In the genomic region with DNA sequence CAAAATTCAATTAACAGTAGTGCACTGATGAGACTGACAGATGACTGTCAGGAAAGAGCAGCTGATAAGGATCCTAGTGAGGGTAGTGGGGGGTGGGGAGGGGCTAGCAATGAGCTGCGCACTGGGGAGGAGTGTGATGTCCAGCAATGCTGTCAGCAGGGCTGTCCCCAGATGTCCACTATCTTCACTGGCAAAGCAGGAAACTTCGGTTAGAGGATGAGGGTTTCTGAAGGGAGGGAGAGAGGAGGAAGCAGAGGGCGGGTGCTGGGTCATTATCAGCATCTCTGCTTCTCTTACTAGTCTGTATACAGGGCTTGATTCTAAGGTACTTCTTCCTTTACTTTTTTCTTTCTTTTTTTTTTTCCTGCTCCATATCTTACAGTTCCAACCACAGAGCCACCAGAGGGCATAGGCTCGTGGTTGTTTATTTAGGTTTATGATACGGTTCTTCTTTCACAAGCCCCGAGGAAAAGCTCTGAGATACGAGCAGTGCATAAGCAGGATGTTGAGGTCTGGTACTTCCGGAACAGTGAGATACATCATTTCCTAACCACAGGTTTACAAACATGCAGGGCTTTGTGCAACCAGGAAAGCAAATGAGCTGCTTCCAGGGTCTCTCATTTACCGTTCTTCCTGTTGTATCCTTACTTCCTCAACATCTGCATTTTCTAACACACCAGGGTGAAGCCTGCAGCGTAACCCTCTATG, we compare ENCODE assay signal across 8 mouse cellular contexts. TPM values are rescaled to one million over a fixed set of nuclear protein-coding genes. Genes with fewer than 3 reads are reported as not detected.
DNase-seq lines count a peak whose midpoint lies in the region; ATAC-seq and TF ChIP-seq lines count a peak whose summit lies in the region.

No protein-coding gene starts in this region.

- H3K9ac ChIP-seq in heart, embryonic 12.5 days: no peak overlapping the region
- no peak overlapping the region for H3K9ac ChIP-seq in forebrain, embryonic 13.5 days

- TF ChIP-seq POLR2A in myocyte (IDR thresholded peaks at IDR 0.05; ENCODE audit: insufficient read length, low read depth): no peak

- ATAC-seq in heart, embryonic 12.5 days (ENCODE audit: insufficient number of reproducible peaks, low FRiP score): peak; percentile 66
- peak; percentile 97 for ATAC-seq in CD4-positive, CD25-positive, alpha-beta regulatory T cell, adult 4 months
- peak; percentile 98 for ATAC-seq in inflammation-experienced regulatory T-cells, adult 6 months
- ATAC-seq in forebrain, embryonic 13.5 days: no peak

- 24% methylated on average over 10 of the region's 10 CpGs for WGBS in heart, embryonic 12.5 days
- WGBS in forebrain, embryonic 13.5 days: 78% methylated on average over 10 of the region's 10 CpGs

- intact Hi-C loops in heart, postnatal 10 days (cut with DNase I): no loop called here

- H3K27ac ChIP-seq in heart, embryonic 12.5 days (ENCODE audit: poor library complexity, severe bottlenecking): no peak overlapping the region
- no peak overlapping the region for H3K27ac ChIP-seq in forebrain, embryonic 13.5 days

- H3K79me2 ChIP-seq in myocyte (ENCODE audit: control insufficient read depth, insufficient read depth): no peaks in the 10 kb centered on the region

- no peak overlapping the region for H3ac ChIP-seq in myocyte (ENCODE audit: control insufficient read depth, insufficient read length)

- no peaks in the 10 kb centered on the region for H3K27me3 ChIP-seq in heart, embryonic 12.5 days (replicated peaks)
- no peaks in the 10 kb centered on the region for H3K27me3 ChIP-seq in myocyte (ENCODE audit: control insufficient read depth, insufficient read depth, insufficient read length)
- no peaks in the 10 kb centered on the region for H3K27me3 ChIP-seq in forebrain, embryonic 13.5 days

- H3K4me1 ChIP-seq in heart, embryonic 12.5 days (replicated peaks): peaks cover 4% of the 10 kb centered on the region
- H3K4me1 ChIP-seq in forebrain, embryonic 13.5 days: no peaks in the 10 kb centered on the region

- peak overlapping the region; percentile 12 for H3K4me3 ChIP-seq in heart, embryonic 12.5 days
- no peak overlapping the region for H3K4me3 ChIP-seq in myocyte
- H3K4me3 ChIP-seq in forebrain, embryonic 13.5 days: no peak overlapping the region

- DNase-seq in heart, postnatal 10 days: no peak
- no peak for DNase-seq in urinary bladder, adult 18-20 months (ENCODE audit: low spot score in 2 of 2)
- no peak for DNase-seq in embryo, embryonic 10.5 days (ENCODE audit: low spot score)

- H3K36me3 ChIP-seq in heart, embryonic 12.5 days: no peaks in the 10 kb centered on the region
- no peaks in the 10 kb centered on the region for H3K36me3 ChIP-seq in myocyte (ENCODE audit: control insufficient read depth, insufficient read depth)
- no peaks in the 10 kb centered on the region for H3K36me3 ChIP-seq in forebrain, embryonic 13.5 days (ENCODE audit: poor library complexity, severe bottlenecking)

- peak overlapping the region; percentile 56 for H3K4me2 ChIP-seq in heart, embryonic 12.5 days
- H3K4me2 ChIP-seq in myocyte (ENCODE audit: low read depth): peak overlapping the region; percentile 28
- no peak overlapping the region for H3K4me2 ChIP-seq in forebrain, embryonic 13.5 days

- 0 out of 2 replicates have a peak, but pooled peaks cover 3% of the 10 kb centered on the region for H3K9me3 ChIP-seq in heart, embryonic 12.5 days (replicated peaks)
- no peaks in the 10 kb centered on the region for H3K9me3 ChIP-seq in forebrain, embryonic 13.5 days (replicated peaks)

TF ChIP-seq in myocyte, 11 proteins besides CTCF, POLR2A, EP300 and RAD21:
- no peak for TF ChIP-seq MAX (IDR thresholded peaks at IDR 0.05; ENCODE audit: low read depth)
TF ChIP-seq in myocyte: peak in this region for 0.

RNA-seq across cellular contexts. Expression of a gene that starts 9.0 kb away (rescaled TPM):
- polyA plus RNA-seq in heart, embryonic 12.5 days (2016; fragmentation: Nextera tagmentation; extraction: Ambion mirVana): 34.7 and 37.5 TPM in 2 replicates
- total RNA-seq in heart, postnatal 10 days (2021): 10 to 100 TPM; 49.5 to 51.8 TPM
- polyA plus RNA-seq in CD4-positive, CD25-positive, alpha-beta regulatory T cell, adult 4 months (2017; shearing (Covaris generic)): 10 to 100 TPM; 64.8 to 77.8 TPM
- 10 to 100 TPM; 38.7 to 88.8 (median 80.2) TPM for polyA plus RNA-seq in inflammation-experienced regulatory T-cells, adult 6 months (2017; shearing (Covaris generic))
- 4.3 TPM for polyA plus RNA-seq in myocyte (2012; fragmentation: generic; extraction: Trizol)
- 48.0 and 55.2 TPM in 2 replicates for polyA plus RNA-seq in forebrain, embryonic 13.5 days (2015; fragmentation: Nextera tagmentation; extraction: Ambion mirVana)
